Mouse (Mus musculus) cerebellum, adult 2 months (tissue): Measurements from ENCODE around the gene Smco2.

Experiments
- CTCF ChIP-seq: fragments of 200-500 bp; IDR thresholded peaks from 2 replicates; pipeline ENCODE4 v1.5.1; 2011; ENCODE audit warnings: low read depth, mild to moderate bottlenecking, control low read depth, low read length, moderate library complexity, borderline replicate concordance; ENCODE audit not compliant: insufficient read depth
- POLR2A ChIP-seq: fragments of 200-500 bp; IDR thresholded peaks from 2 replicates; pipeline ENCODE4 v1.6.1; 2011; ENCODE audit warnings: low read length, control low read depth, borderline replicate concordance; ENCODE audit not compliant: insufficient read depth

DNA sequence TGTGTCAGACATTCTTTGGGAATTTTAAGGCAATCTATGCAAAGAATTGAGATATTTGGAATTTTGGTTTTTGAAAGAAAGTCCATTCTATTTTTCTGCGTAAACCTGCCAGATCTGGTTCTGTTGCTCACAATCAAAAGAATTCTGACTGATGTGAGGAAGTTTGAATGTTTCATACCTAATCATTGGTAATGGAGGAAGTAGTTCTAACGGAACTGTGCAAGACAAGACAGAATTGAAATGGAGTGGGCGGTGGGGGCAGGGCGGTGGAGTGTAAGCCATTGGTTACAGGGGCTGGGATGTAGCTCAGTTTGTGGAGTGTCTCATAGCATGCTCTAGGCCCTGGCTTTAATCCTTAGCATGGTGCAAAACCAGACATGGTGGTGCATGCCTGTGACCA is 22.1 kb downstream of the Smco2 start:
- TF ChIP-seq POLR2A (no peak), CTCF (no peak)
